In genomic region chr17:47156237-47156636, GRCm38 (mm10) we compare ENCODE assay signal across 14 mouse cellular contexts.
A peak's percentile ranks its signal among the peaks of the same experiment; 100 is the strongest.
DNase-seq lines count a peak whose midpoint lies in the region; ATAC-seq lines count a peak whose summit lies in the region.
"Had no signal": no experiment of that assay in that cellular context is flagged by ENCODE, and none has a peak within 500 bp of the region (broad histone marks: within the 10 kb centered on the region; RNA-seq: fewer than 3 reads in every experiment).

No protein-coding gene starts in this region.

- no peak overlapping the region for H3K4me2 ChIP-seq in kidney, embryonic 15.5 days

- WGBS in kidney, embryonic 15.5 days, result 69% methylated on average over 11 of the region's 11 CpGs

- peaks cover 16% of the 10 kb centered on the region for H3K4me1 ChIP-seq in kidney, embryonic 15.5 days

- no peaks in the 10 kb centered on the region for H3K27me3 ChIP-seq in kidney, embryonic 15.5 days

- H3K9ac ChIP-seq in kidney, embryonic 15.5 days, result no peak overlapping the region

- no peak overlapping the region for H3K4me3 ChIP-seq in kidney, embryonic 15.5 days (replicated peaks)

- no peak for ATAC-seq in kidney, embryonic 15.5 days (replicated peaks; ENCODE audit: low FRiP score)
- ATAC-seq: activated CD4-positive, CD25-positive, alpha-beta regulatory T cell, adult 4 months; forebrain, embryonic 16.5 days; midbrain, embryonic 16.5 days had no signal

- H3K9me3 ChIP-seq in kidney, embryonic 15.5 days (replicated peaks), result no peaks in the 10 kb centered on the region

- peaks cover 20% of the 10 kb centered on the region for H3K36me3 ChIP-seq in kidney, embryonic 15.5 days

- intact Hi-C loops in heart, postnatal 36 days (cut with DNase I), result no loop called here

- DNase-seq in gastrocnemius, adult 18-20 months (ENCODE audit: low spot score), result peak; percentile 20
- no peak for DNase-seq in gastrocnemius, postnatal 10 days
- DNase-seq in CD4-positive helper T cell, adult 2 months (ENCODE audit: low read depth, low spot score), result peak; percentile 24
- peak; percentile 26 to 43 for DNase-seq in heart, postnatal 36 days
- DNase-seq in lung, postnatal 4 days, result peak; percentile 75 to 84
- DNase-seq in B cell, adult 2 months, result no peak
- DNase-seq in retina, postnatal 1 day, result no peak
- DNase-seq: cerebellum, postnatal 14 days; kidney, adult 9 months; left cerebral cortex, postnatal 4 days had no signal

- H3K27ac ChIP-seq in kidney, embryonic 15.5 days, result no peak overlapping the region

Comparison
In these comparisons a context has a peak if more than half of its experiments do, and no peak if none do; other contexts are left out.
1. DNase-seq: peak in gastrocnemius, adult 18-20 months (single experiment), CD4-positive helper T cell, adult 2 months (single experiment), heart, postnatal 36 days (2 of 2) and lung, postnatal 4 days (2 of 2); none in gastrocnemius, postnatal 10 days (single experiment), B cell, adult 2 months (0 of 2) and retina, postnatal 1 day (single experiment).